Comparison of ENCODE assay signal across 8 mouse cellular contexts in genomic region chr14:105259035-105259880, GRCm38 (mm10). TPM values are rescaled to one million over a fixed set of nuclear protein-coding genes. Genes with fewer than 3 reads are reported as not detected.
DNase-seq lines count a peak whose midpoint lies in the region; ATAC-seq and TF ChIP-seq lines count a peak whose summit lies in the region.

No protein-coding gene starts in this region.

- peak overlapping the region; percentile 81 for H3K9ac ChIP-seq in liver, embryonic 16.5 days (ENCODE audit: low read depth, low read length)
- H3K9ac ChIP-seq in neural tube, embryonic 13.5 days, result peak overlapping the region; percentile 95

- CTCF ChIA-PET in Patski (lab: Charles Lee), result interaction anchor here (1.9 kb wide), 1 partner anchor 86 kb away, joined by 6 read pairs; no protein-coding TSS in a partner anchor

- peak overlapping the region; percentile 79 for H3K4me3 ChIP-seq in liver, embryonic 16.5 days (ENCODE audit: low read depth, low read length)
- peak overlapping the region; percentile 93 for H3K4me3 ChIP-seq in neural tube, embryonic 13.5 days

- in situ Hi-C loops in Patski (cut with MboI; ENCODE audit: low pct_unique_long_range_greater_than_20kb), result no loop called here

- H3K9me3 ChIP-seq in liver, embryonic 16.5 days (replicated peaks; ENCODE audit: control insufficient read depth, low read length), result no peaks in the 10 kb centered on the region
- no peaks in the 10 kb centered on the region for H3K9me3 ChIP-seq in neural tube, embryonic 13.5 days

- POLR2A ChIA-PET in Patski (lab: Charles Lee), result no interaction called here

- H3K4me2 ChIP-seq in liver, embryonic 16.5 days (ENCODE audit: low read depth, low read length), result peak overlapping the region; percentile 84
- peak overlapping the region; percentile 65 for H3K4me2 ChIP-seq in neural tube, embryonic 13.5 days

- no peaks in the 10 kb centered on the region for H3K36me3 ChIP-seq in liver, embryonic 16.5 days (ENCODE audit: control insufficient read depth, insufficient read depth)
- H3K36me3 ChIP-seq in neural tube, embryonic 13.5 days, result no peaks in the 10 kb centered on the region

- no peaks in the 10 kb centered on the region for H3K27me3 ChIP-seq in Patski
- H3K27me3 ChIP-seq in liver, embryonic 16.5 days (ENCODE audit: control insufficient read depth, insufficient read depth, low read depth, low read length), result no peaks in the 10 kb centered on the region
- no peaks in the 10 kb centered on the region for H3K27me3 ChIP-seq in neural tube, embryonic 13.5 days

- peak overlapping the region; percentile 85 for H3K27ac ChIP-seq in liver, embryonic 16.5 days (ENCODE audit: low read length)
- peak overlapping the region; percentile 96 for H3K27ac ChIP-seq in neural tube, embryonic 13.5 days (replicated peaks)

- DNase-seq in 3T3-L1 (ENCODE audit: low read depth, low spot score) (peak; percentile 35), Patski (ENCODE audit: low read depth, low spot score) (no peak)
- peak; percentile 69 to 70 for DNase-seq in cerebellum, postnatal 10 days
- DNase-seq in kidney, adult 18-20 months, result peak; percentile 60
- peak; percentile 69 for DNase-seq in thymus, postnatal 25 days

- TF ChIP-seq CTCF in Patski (IDR thresholded peaks at IDR 0.05), result peak; percentile 13

- 9% methylated on average over 31 of the region's 34 CpGs for WGBS in liver, embryonic 16.5 days (ENCODE audit: insufficient replicate concordance)
- WGBS in neural tube, embryonic 13.5 days, result 14% methylated on average over 24 of the region's 34 CpGs

- H3K4me1 ChIP-seq in liver, embryonic 16.5 days (ENCODE audit: control insufficient read depth, low read depth, low read length), result peaks cover 3% of the 10 kb centered on the region; the same call in 1 of the 2 replicates
- peaks cover 21% of the 10 kb centered on the region for H3K4me1 ChIP-seq in neural tube, embryonic 13.5 days (replicated peaks)

- ATAC-seq in Patski, result peak; percentile 32
- peak; percentile 63 for ATAC-seq in granulocyte monocyte progenitor cell, adult 5-6 weeks (replicated peaks; ENCODE audit: poor library complexity, severe bottlenecking)
- peak; percentile 40 for ATAC-seq in liver, embryonic 16.5 days (ENCODE audit: low read depth)
- ATAC-seq in neural tube, embryonic 13.5 days (ENCODE audit: low read depth), result peak; percentile 82

RNA-seq across cellular contexts. Expression of gene Ndfip2, which starts 0.9 kb away (rescaled TPM):
- 88.4 TPM for polyA plus RNA-seq in Patski (2021)
- 16.8 and 18.2 TPM in 2 replicates for total RNA-seq in granulocyte monocyte progenitor cell, adult 5-6 weeks (2014; fragmentation: Nextera tagmentation)
- total RNA-seq in granulocyte monocyte progenitor cell, adult 5-6 weeks (2017), result 11.6 and 12.6 TPM in 2 replicates
- polyA plus RNA-seq in liver, embryonic 16.5 days (2015; fragmentation: Nextera tagmentation; extraction: Ambion mirVana), result 26.5 and 26.7 TPM in 2 replicates
- 114 and 118 TPM in 2 replicates for polyA plus RNA-seq in neural tube, embryonic 13.5 days (2015; fragmentation: Nextera tagmentation; extraction: Ambion mirVana)

Comparison
In these comparisons a context has a peak if more than half of its experiments do, and no peak if none do; other contexts are left out.
1. ATAC-seq: peak in every context shown above with its lines; median percentile 82 in neural tube, embryonic 13.5 days; 63 in granulocyte monocyte progenitor cell, adult 5-6 weeks; 40 in liver, embryonic 16.5 days; 32 in Patski.